Mouse (Mus musculus) ovary, adult 18-20 months (tissue): ENCODE data around the gene 1810043G02Rik.
A peak's percentile ranks its signal among the peaks of the same experiment; 100 is the strongest.
"Not testable (repeated sequence)": the region's sequence is repeated elsewhere in the genome, so short reads cannot be mapped to it uniquely, and the experiment has no call there.

ENCODE experiments used
- DNase-seq: peaks from one replicate; pipeline ENCODE4 v3.0.0; 2022; ENCODE audit warnings: low spot score, mixed read lengths

Gene 1810043G02Rik

DNA sequence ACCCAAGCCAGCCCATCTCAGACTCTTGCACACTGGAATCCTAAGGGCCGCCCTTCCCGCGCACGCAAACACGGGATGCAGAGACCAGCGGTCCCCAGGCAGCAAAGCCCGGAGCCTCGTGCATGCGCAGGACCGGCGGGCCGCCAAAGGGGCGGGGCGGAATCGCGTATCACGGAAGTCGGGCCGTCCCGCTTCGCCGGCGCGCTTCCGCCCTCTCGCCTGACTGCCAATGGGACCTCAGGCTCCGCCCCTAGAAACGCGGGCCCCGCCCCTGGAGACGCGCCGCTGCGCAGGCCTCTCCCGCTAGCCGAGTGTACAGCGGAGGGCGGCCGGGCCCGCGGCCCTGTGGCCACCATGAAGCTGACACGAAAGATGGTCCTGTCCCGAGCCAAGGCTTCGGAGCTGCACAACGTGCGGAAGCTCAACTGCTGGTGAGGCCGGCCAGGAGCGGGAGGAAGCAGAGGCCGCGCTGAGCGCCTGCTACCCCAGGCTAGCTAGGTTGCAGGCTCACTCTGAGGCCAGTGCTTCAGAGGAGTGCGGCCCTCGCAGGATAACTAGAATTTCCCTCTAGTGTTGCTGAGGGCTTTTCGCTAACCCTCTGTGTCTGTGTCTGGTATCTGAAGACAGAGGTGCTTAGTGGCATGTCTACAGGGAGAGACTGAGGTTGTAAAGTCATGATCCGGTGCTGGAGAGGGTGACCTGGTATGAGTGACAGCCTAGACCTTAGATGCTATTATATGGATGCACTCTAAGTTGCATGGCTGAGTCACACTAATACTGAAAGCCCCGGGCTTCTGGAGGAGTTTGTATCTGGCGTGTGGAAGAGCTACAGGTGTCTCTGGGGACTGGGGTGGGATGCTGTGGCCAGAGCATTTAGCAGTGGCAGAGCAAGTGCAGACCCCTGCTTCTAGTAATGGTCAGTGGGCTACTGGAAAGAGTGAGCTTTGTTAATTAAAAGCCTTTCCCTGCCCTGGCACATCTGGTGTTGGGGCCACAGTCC is at the start of gene 1810043G02Rik:
TSS of gene 1810043G02Rik (plus strand) at position 174 of the 1,000 bp plus-strand sequence.
- DNase-seq, result peak; percentile 97

DNA sequence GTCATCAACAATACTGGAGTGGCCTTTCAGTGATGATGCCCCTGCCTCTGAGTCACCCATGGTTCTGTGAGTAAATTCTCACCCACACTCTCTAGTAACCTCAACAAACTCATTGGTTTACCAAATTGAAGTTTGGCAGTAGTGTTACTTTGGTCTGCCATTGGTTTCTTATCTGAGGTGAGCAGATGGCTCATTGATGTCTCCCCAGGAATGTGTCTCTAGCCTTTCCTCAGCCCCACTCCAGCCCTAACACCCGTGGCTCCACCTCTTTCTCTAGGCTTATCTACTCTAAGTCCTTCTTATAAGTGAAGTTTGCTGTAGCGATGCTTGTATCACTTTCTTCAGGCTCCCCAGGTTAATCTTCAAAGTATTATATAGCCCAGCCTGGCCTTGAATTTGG is 38.6 kb upstream of the 1810043G02Rik start:
- DNase-seq, result no peak

DNA sequence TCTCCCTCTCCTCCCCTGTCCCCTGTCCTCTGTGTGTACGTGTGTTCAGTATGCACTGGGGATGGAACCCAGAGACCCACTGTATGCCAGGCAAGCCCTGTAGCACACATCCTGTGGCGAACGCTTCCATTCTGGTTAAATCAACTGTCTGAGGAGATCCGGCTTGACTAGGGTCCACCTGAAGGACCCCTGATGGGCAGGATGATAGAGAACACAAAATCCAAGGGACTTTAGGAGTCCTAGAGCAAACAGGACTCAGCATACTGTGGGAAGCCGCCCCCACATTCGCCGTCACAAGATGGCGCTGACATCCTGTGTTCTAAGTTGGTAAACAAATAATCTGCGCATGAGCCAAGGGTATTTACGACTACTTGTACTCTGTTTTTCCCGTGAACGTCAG is 27.9 kb upstream of the 1810043G02Rik start:
- DNase-seq, result not testable (repeated sequence)

DNA sequence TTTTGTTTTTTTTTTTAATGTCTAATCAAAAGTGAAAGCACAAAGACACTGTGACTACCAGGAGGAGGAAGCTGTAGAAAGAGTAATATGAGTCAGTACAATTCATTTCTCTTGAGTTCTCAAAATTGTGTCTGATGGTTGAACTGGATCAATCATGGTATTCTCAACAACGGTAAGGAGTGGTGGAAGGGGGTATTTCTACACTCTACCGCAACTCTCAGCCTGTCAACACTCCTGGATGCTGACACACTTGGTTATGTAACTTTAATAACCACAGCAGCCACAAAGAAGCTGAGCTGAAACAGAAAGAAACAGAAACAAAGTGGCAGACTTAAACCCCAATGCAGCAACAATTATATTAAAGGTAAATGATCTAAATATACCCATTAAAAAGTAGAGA is 15.6 kb upstream of the 1810043G02Rik start:
- no peak for DNase-seq

DNA sequence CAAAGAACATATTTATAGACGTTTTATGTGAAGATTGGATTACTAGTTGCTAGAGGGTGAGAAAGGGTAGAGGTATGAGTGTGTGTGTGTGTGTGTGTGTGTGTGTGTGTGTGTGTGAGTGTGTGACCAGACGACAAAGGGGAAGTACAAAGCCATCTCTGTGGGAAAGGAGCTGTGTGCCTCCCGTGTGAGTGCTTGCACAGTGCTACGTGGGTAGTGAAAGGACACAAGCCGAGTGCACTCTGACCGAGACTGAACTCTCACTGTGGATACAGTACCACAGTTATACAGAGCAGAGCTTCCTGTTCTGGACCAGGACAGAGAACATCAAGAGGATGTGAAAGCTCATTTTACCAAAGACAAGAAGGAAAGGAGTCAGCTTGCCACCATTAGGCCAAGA is 14.4 kb upstream of the 1810043G02Rik start:
- no peak for DNase-seq

DNA sequence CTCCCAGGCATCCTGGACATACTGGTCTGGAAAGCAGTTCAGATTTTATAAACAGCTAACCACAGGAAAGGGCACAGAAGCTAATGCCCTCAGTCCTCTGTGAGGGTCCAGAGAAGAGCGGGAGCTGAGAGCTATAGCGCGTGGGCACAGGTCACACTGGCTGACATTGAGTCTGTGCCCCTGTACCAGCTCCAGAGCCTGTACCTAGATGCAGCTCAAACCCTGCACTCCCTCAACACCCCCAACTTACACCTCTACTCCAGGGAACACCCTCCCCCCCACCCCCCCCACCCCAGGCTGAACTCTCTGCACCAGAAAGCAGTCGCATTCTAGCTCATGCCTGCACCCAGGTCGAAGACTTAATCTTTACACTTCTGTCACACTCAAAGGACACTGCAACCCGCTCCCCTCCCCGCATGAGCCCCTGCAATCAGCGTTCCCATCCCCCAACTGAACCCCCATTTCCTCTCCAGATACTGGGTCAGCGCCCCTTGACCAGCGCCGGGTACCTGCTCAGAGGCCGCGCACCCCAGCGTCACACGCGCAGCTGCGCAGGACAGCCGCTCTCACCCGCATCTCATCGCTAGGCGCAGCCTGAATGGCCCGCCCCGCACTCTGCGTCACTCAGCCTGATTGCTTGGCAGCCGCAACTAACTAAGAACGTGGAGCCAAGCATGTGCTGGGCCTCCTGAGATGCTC is 8.9 kb upstream of the 1810043G02Rik start:
- no peak for DNase-seq

DNA sequence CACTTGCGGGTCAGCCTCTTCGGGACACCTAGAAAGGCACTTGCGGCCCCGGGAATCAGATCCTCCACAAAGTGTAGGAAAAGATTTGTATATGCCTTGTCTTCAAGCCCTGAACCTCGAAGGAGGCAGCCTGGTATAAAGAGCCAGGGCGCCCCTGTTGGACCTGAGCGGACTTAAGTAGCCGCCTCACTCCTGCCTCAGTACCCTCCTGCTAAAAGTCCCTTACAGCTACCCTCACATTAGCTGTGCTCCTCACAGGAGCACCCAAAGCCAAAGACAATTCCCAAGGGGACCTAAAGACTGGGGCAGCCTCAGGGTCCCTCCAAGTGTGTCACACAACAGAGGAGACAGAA is 8.4 kb upstream of the 1810043G02Rik start:
- DNase-seq, result no peak

DNA sequence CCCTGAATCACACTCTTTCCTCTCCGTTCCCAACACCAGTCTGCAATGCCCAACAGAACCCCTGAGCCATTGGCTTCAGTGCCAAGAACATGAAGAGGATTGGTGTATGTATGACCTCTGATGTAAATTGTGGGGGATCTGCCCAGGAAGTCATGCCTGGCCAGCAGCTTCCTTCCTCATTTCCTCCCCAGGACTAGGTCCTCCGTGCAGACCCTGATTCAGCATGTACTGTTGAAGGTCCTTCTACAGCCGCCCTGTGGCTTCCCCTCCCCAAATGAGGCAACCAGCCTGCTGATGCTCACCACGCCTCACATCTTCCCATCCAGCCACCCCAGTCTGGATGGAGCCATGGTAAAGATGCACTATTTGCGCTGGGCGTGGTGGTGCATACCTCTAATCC is 7.8 kb upstream of the 1810043G02Rik start, which contains the start of gene Trpm2:
TSS of gene Trpm2 (minus strand) at position 83 of the 400 bp plus-strand sequence.
- no peak for DNase-seq

DNA sequence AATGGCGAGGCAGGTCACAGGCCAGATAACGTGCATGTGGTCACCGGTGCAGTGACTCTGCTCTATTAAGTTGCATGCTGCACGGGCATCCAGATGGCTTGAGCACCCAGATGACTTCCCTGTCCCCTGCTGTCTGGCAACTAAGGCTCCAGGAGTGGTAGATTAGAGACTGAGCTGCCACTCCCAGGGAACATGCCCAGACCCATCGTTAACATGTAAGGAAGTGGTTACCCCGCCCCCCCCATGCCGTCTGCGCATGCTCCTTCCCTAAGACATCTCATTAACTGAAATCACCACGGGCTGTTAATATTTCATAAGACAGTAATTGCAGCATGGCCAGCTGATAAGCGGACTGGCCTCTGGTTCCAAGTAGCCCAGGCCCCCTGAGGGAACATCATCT is 7.1 kb upstream of the 1810043G02Rik start:
- no peak for DNase-seq

DNA sequence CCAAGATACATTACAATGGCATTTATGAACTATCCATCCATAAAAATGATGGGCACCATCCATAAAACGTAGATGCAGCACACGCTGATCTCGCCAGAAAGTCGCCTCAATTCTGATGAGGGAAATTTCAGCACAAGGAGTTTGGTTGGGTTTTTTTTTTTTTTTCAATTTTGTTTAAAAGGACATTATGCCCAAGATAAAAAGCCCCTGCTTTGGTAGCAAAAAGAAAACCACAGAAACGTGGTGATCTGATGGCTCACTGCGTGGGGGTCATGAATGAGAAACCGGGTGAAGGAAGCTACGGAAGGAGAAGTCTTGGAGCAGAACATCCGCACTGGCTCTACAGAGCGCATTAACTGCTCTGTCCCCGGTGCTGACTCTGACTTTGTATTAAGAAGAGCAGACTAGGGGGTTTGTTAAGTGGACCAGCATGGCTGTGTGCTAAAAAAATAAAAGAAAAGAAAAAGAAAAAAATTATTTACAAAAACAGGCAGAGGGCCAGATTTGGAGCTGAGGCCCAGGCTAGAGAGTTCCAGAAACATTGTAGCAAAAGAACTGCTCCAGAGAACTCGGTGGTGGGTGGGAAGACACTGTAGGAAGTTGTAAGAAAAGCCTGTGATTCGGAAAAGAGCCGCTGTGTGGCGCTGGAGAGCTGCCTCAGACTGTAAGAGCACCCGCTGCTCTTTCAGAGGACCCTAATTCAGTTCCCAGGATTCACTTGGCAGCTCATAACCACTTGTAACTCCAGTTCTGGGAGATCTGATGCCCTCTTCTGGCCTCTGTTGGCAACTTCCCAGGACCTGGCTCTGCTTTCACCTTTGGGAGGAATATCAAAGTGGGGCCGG is 6.4 kb upstream of the 1810043G02Rik start:
- DNase-seq, result no peak

DNA sequence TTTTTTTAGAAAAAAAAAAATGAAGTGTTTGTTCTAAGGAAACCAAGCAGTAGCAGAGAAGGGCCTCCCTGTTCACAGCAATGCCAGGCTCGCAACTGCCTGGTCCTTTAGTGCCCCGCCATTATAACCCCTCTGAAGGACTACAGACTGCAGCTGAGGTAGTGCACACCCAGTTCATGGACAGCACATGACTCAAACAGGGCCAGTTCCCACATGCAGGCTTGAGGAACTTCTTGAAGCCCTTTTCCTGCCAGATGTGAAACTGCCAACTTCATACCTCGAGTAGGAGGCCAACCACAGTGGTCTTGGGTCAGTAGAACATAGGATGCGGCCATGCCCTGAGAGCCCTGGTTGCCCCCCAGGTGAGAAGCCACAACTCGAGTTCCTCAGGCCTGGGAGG is 4.0 kb upstream of the 1810043G02Rik start:
- DNase-seq, result no peak

DNA sequence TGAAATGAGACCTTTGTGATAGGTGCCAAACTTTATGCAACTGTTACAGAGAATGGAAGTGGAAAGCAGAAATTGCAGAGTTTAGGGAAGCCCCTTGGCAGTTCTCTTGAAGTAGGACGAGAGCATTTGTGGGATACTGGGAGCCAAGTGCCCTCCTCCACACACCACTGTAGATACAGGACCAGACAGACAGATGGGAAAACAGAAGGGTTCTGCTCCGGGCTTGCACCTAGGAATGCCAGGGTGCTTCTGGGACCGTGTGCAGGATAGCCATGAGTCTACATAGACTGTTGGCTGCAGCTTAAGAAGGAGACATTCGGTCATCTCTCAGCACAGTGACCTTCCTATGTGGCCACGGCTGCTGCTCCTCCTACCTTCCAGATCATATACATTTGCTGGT is 3.5 kb upstream of the 1810043G02Rik start:
- DNase-seq, result no peak

DNA sequence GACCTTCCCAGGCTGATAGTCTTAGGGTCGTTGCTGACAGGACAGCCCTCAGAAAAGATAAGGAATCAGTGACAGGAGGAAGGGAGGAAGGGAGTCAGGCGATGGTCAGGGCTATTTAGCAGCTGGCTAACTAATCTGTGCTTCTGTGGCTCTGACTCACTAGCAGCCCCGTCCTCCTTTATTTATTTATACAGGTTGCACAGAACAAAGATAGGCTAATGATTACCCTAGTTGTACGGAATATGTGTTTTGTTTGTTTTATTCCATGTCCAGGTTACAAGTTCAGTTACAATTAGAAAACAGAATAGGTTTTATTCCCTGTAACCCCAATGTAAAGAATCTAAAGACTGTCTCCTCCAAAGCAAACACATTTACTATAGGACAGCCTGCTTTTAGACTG is 2.7 kb upstream of the 1810043G02Rik start:
- DNase-seq, result no peak

DNA sequence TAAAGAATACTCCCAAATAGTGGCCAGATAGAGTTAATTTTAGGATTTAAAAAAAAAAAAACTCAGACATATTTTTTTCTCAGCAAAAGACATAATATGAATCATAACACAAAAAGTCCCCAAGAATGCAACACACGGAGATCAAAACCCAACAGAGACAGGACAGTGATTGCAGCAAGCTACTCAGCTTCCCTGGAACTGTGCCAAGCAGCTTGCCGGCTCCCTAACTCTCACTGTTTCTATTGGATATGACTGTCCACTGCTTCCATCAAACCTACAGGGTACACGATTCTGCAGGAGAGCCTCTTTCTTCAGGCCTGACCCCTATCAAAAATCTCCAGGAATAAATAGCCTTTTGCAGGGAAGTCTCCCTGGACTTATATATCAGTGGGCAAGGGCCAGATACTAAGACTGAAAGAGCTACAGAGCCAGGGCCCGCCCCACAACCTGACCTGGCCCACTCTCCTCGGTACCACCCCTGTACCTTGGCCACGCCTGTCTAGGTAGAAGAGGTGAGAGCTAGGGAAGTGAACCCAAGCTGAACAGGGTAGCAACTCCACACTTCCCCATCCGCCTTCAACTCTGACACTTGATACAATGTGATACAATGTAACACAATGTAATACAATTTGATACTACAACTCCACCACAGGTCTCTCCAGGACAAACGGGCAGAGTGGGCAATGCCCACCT is 1.7 kb upstream of the 1810043G02Rik start:
- no peak for DNase-seq

DNA sequence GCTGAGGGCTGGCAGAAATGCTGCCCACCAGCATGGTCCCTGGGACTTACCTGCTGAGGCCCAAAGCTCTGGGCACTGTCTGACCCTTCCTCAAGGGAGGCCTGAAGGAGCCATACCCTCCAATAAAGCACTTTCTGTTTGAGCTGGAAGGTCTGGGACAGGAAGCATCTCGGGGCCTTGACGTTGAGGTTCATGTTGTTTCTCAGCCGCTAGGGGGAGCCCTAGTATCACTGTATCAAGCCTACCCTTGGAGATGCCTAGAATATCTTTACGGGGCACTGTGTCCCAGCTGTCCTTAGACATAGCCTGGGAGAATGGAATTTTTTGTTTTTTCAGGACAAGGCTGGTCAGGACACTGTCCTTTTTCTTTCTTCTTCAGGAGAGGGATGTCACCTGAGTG is 6.3 kb downstream of the 1810043G02Rik start:
- DNase-seq, result peak; percentile 51

DNA sequence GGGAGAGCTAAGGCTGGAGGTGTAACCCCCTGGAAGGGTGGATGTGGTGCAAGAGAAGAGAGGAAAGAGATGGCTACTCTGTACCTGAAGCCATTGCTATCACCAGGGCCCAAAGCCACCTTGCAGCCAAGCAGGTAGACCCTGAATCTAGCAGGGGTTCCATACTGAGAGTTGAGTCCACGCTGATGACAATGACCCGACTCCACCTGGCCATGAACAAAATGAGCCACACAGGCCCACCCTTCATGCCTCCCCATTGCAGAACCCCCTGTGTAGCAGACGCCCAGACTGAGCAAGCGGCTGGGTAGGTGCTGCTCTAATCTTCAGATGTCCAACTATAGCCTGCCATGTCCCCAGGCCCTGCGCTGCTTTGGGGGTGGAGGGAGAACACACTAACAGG is 7.5 kb downstream of the 1810043G02Rik start:
- no peak for DNase-seq

DNA sequence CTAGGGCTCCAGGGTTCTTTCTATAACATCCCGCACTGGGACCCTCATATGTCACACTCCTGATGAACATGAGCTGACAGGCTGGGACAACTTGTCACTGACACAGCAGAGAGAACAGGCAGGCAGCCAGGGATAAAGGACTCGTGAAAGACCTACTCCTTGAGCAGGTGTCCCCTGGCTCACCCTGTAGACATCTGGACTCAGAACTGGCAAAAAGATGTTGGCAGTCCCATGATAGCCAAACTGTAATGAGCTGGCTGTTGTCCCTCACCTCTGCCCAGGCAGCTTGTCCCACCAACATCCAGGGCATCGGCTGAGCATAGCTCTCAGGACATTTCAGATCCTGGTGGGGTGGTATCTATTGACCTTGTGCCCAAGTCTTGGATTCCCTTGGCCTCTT is 17.3 kb downstream of the 1810043G02Rik start:
- DNase-seq, result no peak

DNA sequence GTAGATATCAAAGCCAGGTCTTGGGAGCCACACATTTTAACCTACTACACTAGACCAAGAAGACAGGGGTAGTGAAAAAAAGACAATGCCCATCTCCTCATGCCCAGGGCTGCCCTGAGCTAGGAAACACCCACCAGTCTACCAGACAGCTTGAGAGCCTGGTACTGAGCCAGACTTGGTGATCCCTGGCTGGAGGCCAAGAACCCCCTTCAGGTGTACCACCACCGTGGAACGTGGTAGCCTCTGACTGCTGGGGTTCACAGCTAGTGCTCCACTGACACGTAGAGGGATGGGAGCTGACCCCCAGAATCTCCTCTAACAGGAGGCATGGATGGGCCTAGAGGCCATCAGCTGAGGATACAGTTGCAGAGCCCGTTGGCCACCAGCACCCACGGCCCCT is 21.9 kb downstream of the 1810043G02Rik start:
- no peak for DNase-seq

DNA sequence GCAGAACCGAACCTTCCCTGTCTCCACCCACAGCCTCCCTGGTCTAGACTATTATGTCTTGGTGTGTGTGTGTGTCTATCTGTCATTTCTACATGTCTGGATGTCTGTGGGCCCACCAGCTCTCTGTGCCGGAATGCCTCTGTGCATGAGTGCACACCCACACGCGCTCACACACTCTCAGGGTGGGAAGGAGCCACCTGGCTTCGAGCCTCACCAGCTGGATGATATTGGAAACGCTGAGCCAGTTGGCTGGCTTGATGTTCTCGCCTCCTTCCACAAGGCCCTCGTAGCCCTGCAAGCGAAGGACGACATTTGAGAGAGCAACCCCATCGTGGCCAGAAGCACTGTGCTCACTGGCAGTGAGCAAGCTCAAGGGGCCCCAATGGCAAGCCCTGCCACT is 23.5 kb downstream of the 1810043G02Rik start:
- DNase-seq, result no peak

DNA sequence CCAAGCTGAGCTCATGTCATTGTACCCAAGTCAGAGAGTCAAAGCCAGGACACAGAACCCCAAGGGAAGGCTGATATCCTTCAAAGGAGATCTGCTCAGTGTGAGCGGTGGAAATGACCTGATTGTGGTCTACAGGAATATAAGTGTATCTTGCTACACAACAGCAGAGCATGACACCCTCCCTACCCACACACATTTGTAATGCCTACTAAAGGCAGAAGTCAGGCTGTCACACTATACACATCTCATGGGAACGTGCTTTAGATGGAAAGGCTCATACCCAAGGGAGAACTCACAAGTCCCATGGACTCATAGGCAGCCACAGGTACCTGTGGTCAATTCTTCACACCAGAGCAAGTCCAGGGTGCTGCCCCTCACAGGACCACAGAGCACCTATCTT is 24.0 kb downstream of the 1810043G02Rik start:
- DNase-seq, result no peak

DNA sequence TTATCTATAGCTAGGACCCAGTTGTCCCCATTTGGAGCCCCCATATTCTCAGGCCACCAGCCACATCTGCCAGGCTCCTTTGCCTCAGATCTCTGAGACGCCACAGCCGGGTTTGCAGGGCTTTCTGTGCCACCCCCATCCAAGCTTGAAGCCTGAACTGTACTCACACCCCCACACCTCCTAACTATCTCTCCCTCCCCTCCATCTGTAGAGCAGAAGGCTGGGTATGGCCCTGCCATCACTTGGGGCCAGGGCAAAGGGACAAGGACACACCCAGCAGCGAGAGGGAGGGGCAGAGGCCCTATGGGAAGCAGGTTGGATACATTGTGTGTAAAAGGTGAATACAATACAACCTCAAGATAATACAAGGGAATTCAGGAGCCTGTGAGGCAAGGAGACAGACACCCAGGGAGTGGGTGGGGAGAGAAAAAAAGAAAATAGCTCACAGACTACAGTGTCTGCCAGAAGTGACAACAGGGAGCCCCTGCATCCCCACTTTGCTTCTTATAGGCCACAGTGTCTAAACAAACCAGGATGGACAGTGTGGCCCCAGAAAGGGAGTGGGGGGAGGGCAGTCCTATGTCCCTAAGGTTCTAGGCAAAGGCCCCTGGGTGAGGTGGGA is 26.3 kb downstream of the 1810043G02Rik start:
- no peak for DNase-seq
